Mouse (Mus musculus) bone marrow, adult 2 months (tissue): ENCODE data around the gene Nucb1. TPM values are rescaled to one million over a fixed set of nuclear protein-coding genes. Genes with fewer than 3 reads are reported as not detected.
A peak's percentile ranks its signal among the peaks of the same experiment; 100 is the strongest.
"Not testable (repeated sequence)": the region's sequence is repeated elsewhere in the genome, so short reads cannot be mapped to it uniquely, and the experiment has no call there.

Experiments used
- H3K27ac ChIP-seq: fragments of 200-500 bp; 2 replicates; pipeline ENCODE4 v1.5.1; 2012; ENCODE audit warnings: low read depth, mild to moderate bottlenecking, control low read depth, inconsistent platforms, low read length; ENCODE audit not compliant: control insufficient read depth, poor library complexity, insufficient read depth
- H3K4me1 ChIP-seq: fragments of 200-500 bp; 2 replicates; pipeline ENCODE4 v1.6.1; 2011; ENCODE audit warnings: low read length; ENCODE audit not compliant: control insufficient read depth, insufficient read depth
- H3K4me3 ChIP-seq: fragments of 200-500 bp; replicated peaks from 2 replicates; pipeline ENCODE3; 2011; ENCODE audit warnings: mild to moderate bottlenecking, low read depth, low read length, control low read depth; ENCODE audit not compliant: control insufficient read depth
- CTCF ChIP-seq: fragments of 200-500 bp; IDR thresholded peaks from 2 replicates; pipeline ENCODE4 v1.5.1; 2011; ENCODE audit warnings: low read length, control low read depth; ENCODE audit not compliant: control insufficient read depth, insufficient read depth
- POLR2A ChIP-seq: fragments of 200-500 bp; IDR thresholded peaks from 2 replicates; pipeline ENCODE4 v1.6.1; 2011; ENCODE audit warnings: low read depth, mild to moderate bottlenecking, control low read depth, low read length, borderline replicate concordance; ENCODE audit not compliant: control insufficient read depth
- WGBS: fragments of 180-500 bp; shearing (Covaris S2); methylation state at CpG from one replicate; pipeline ENCODE4 v1.1.7; 2018; 5-methylcytosine and 5-hydroxymethylcytosine counted together
- polyA plus RNA-seq: library from polyadenylated mRNA; stranded (reverse); fragments of >200 nt; gene quantifications from 2 replicates; pipeline ENCODE4 v1.2.4, GENCODE M21; 2011; ENCODE audit warnings: low replicate concordance; ENCODE audit not compliant: missing spikeins, insufficient read depth, insufficient read length

The Nucb1 gene
- polyA plus RNA-seq, 1 experiment, result 71.9 TPM

DNA sequence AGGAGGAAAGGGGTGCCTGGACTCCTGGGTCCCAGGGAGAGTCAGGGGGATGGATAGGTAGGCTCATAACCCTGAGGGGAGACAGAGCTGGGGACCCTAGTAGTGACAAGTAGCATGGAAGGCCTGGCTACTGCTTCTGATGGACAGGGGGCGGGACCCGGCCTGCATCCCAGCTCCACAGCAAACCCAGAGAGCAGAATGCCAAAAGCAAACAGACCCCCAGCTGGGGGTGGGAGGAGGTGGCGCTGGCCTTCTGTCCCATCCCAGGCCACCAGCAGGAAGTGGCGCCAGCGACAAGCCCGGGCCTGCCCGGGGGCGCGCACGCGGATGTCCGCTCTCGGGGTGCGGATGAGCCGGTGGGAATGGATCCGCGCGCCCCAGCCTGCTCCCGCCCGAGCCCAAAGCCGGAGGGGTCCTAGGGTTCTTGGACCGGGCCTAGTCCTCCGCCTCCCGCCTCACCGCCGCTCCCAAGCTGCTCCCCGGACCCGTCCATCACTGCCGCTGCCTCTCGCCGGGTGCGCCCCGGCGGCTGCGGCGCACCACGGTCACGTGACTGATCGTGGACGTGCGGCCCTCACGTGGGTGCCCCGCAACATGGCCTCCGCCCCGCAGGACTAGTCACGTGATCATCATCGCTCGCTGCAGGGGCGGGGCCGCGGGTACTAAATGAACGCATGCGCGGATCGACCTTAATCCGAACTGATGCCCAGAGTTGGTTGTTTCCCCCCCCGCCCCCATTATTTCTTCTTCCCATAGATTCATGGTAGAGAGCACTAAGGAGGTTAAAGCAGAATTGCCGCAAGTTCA is 43.7 kb downstream of the Nucb1 start, which contains the start of gene Bax:
Gene Bax (minus strand): TSS at position 616 of the 807 bp plus-strand sequence.
- WGBS, result under 1% methylated on average over 57 of the region's 58 CpGs
- peak within 1 kb of the TSS; percentile 51 for H3K27ac ChIP-seq
- TF ChIP-seq POLR2A, result peak; percentile 88; the same call in 1 of the 2 replicates
- no peak for TF ChIP-seq CTCF
- H3K4me3 ChIP-seq, result peak within 1 kb of the TSS; percentile 80
- no peaks in the 10 kb centered on the region for H3K4me1 ChIP-seq

- WGBS, result 73% methylated on average over 9 of the region's 9 CpGs
These were observed 44.7 kb downstream of the Nucb1 start for GRCm38 (mm10) chr7:45465549-45465948.

DNA sequence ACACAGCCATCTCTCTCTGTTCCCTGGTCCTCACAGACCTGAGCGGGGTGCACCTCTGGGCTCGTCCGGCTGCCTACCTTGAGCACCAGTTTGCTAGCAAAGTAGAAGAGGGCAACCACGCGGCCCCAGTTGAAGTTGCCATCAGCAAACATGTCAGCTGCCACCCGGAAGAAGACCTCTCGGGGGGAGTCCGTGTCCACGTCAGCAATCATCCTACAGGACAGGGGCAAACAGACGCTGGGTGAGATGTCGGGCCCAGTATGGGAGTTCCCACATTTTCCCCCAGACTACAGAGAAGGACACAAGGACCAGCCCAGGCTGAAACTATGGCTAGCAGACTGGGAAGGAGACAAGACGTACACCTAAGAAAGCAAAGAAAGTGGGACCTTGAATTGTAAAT is 45.1 kb downstream of the Nucb1 start:
- 91% methylated on average over 12 of the region's 12 CpGs for WGBS
- Histone ChIP-seq H3K4me1 (peaks cover 1% of the 10 kb centered on the region; the same call in 1 of the 2 replicates), H3K27ac (no peak overlapping the region), H3K4me3 (no peak overlapping the region)
- TF ChIP-seq POLR2A, result no peak
- no peak for TF ChIP-seq CTCF

More at GRCm38 (mm10) chr7:45465549-45465948, 44.7 kb downstream of the Nucb1 start:
- Histone ChIP-seq H3K27ac (no peak overlapping the region), H3K4me1 (peaks cover 1% of the 10 kb centered on the region; the same call in 1 of the 2 replicates), H3K4me3 (no peak overlapping the region)
- peak; percentile 8; the same call in 1 of the 2 replicates for TF ChIP-seq CTCF
- TF ChIP-seq POLR2A, result no peak

GRCm38 (mm10) chr7:45463987-45464778 is 46.0 kb downstream of the Nucb1 start:
- 87% methylated on average over 7 of the region's 7 CpGs for WGBS
- peaks cover 1% of the 10 kb centered on the region; the same call in 1 of the 2 replicates for H3K4me1 ChIP-seq
- TF ChIP-seq POLR2A (no peak), CTCF (no peak)
- no peak overlapping the region for H3K4me3 ChIP-seq
- H3K27ac ChIP-seq, result no peak overlapping the region

DNA sequence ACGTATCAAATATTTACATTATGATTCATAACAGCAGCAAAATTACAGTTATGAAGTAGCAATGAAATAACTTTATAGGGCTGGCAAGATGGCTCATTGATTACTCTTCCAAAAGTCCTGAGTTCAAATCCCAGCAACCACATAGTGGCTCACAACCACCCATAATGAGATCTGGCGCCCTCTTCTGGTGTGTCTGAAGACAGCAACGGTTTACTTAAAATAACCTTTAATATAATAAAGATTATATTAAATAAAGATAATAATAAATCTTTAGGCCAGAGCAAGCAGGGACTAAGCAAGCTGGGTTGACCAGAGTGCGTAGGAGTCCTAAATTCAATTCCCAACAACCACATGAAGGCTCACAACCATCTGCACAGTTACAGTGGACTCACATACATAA is 47.3 kb downstream of the Nucb1 start:
- H3K27ac ChIP-seq, H3K4me1 ChIP-seq, H3K4me3 ChIP-seq: not testable (repeated sequence)
- WGBS, result 77% methylated on average over 4 of the region's 4 CpGs

DNA sequence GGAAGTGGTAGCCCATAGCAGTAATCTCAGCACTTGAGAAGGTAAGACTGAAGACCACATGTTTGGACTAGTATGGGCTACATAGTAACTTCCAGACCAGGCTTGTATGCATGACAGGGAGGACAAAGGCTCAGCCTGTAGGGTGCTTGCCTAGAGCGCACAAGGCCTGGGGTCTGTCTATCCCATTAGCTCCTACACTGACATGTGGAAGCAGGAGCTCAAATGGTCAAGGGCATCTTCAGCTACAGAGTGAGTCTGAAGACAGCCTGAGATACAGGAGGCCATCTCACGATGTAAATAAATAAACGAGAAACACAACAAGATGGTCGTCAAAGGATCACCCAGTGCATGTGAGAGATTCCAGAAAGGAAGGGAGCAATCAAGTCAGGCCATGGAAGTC is 47.9 kb downstream of the Nucb1 start:
- 93% methylated on average over 4 of the region's 4 CpGs for WGBS
- H3K4me1 ChIP-seq, result peaks cover 1% of the 10 kb centered on the region; the same call in 1 of the 2 replicates
- H3K27ac ChIP-seq, result no peak overlapping the region
- TF ChIP-seq CTCF (no peak), POLR2A (no peak)
- H3K4me3 ChIP-seq, result no peak overlapping the region

DNA sequence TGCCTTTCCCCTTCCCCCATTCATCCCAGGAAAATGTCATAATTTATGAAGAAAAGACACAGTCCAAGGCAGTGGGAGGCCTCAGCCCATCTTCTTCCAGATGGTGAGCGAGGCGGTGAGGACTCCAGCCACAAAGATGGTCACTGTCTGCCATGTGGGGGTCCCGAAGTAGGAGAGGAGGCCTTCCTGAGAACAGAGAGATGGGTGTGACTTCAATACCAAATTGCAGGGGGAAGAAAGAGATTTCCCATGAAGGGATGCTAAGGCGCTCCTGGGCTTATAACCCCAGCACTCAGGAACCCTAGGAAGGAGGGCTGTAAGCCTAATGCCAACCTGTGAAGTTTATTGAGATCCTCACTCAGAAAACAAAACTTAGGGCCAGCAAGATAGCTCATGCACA is 48.4 kb downstream of the Nucb1 start:
- peaks cover 4% of the 10 kb centered on the region; the same call in 1 of the 2 replicates for H3K4me1 ChIP-seq
- WGBS, result 88% methylated on average over 4 of the region's 4 CpGs
- TF ChIP-seq CTCF, result no peak
- no peak for TF ChIP-seq POLR2A
- no peak overlapping the region for H3K4me3 ChIP-seq
- H3K27ac ChIP-seq, result no peak overlapping the region

DNA sequence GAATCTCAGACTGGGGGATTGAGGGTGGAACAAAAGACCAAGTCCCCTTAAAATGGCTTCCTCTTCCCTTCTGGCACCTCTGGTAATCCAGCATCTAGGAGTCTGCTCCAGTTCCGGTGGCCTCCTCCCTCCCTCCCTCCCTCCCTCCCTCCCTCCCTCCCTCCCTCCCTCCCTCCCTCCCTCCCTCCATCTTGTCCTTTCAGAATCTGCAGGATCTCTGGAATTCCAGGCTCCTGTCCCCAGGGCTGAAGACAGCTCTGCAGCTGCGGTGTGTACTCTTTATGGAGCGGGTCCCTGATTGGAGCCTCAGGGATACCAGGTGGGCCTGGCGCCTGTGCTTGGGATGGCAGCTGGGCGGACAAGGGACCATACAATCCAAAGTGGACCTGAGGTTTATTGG is 48.9 kb downstream of the Nucb1 start:
- TF ChIP-seq CTCF (no peak), POLR2A (no peak)
- 78% methylated on average over 5 of the region's 5 CpGs for WGBS
- H3K4me1 ChIP-seq, result peaks cover 4% of the 10 kb centered on the region; the same call in 1 of the 2 replicates
- H3K27ac ChIP-seq, result peak overlapping the region; percentile 83
- no peak overlapping the region for H3K4me3 ChIP-seq
